Mouse (Mus musculus): ENCODE measurements at regions not wholly inside any gene's neighbourhood (a gene's known extent, or its start where the extent isn't known, plus 50 kb on each side); places are given as distances from the start of the nearest gene placed in this dataset.
"Not testable (repeated sequence)": the region's sequence is repeated elsewhere in the genome, so short reads cannot be mapped to it uniquely, and the experiment has no call there.

- Histone ChIP-seq H3K4me1 (no peaks in the 10 kb centered on the region), H3K36me3 (no peaks in the 10 kb centered on the region), H3K9ac (no peak overlapping the region), H3K4me2 (no peak overlapping the region), H3K27me3 (no peaks in the 10 kb centered on the region), H3K27ac (no peak overlapping the region), H3K4me3 (replicated peaks) (no peak overlapping the region), H3K9me3 (replicated peaks) (no peaks in the 10 kb centered on the region)
- WGBS = 19% methylated on average over 2 of the region's 2 CpGs
- no peak for ATAC-seq (replicated peaks; ENCODE audit: low FRiP score)
These were observed 213.2 kb upstream of the Stxbp6 start for GRCm38 (mm10) chr12:45287759-45288158.

GRCm38 (mm10) chr12:45256309-45256708 is 181.8 kb upstream of the Stxbp6 start:
- Histone ChIP-seq H3K27ac (no peak overlapping the region), H3K9ac (no peak overlapping the region), H3K9me3 (replicated peaks) (no peaks in the 10 kb centered on the region), H3K36me3 (no peaks in the 10 kb centered on the region), H3K4me2 (no peak overlapping the region), H3K27me3 (no peaks in the 10 kb centered on the region), H3K4me1 (no peaks in the 10 kb centered on the region), H3K4me3 (replicated peaks) (no peak overlapping the region)
- 93% methylated on average over 5 of the region's 5 CpGs for WGBS
- ATAC-seq (replicated peaks; ENCODE audit: low FRiP score) = no peak

GRCm38 (mm10) chr12:45211131-45211530 is 136.6 kb upstream of the Stxbp6 start:
- H3K4me2 ChIP-seq = no peak overlapping the region

GRCm38 (mm10) chr12:45195304-45195920 is 120.9 kb upstream of the Stxbp6 start:
- no peak overlapping the region for H3K4me3 ChIP-seq (replicated peaks)
- no peak overlapping the region for H3K27ac ChIP-seq
- ATAC-seq (replicated peaks; ENCODE audit: low FRiP score) = peak; percentile 33; the same call in 1 of the 2 replicates
- H3K27me3 ChIP-seq = no peaks in the 10 kb centered on the region
- H3K9me3 ChIP-seq (replicated peaks) = no peaks in the 10 kb centered on the region
- H3K9ac ChIP-seq = no peak overlapping the region
- no peaks in the 10 kb centered on the region for H3K36me3 ChIP-seq
- 66% methylated on average over 18 of the region's 19 CpGs for WGBS
- no peak overlapping the region for H3K4me2 ChIP-seq
- no peaks in the 10 kb centered on the region for H3K4me1 ChIP-seq

More at GRCm38 (mm10) chr12:45211131-45211530, 136.6 kb upstream of the Stxbp6 start:
- no peaks in the 10 kb centered on the region for H3K9me3 ChIP-seq (replicated peaks)
- H3K4me1 ChIP-seq = no peaks in the 10 kb centered on the region
- H3K27me3 ChIP-seq = no peaks in the 10 kb centered on the region
- no peak overlapping the region for H3K4me3 ChIP-seq (replicated peaks)
- no peak overlapping the region for H3K9ac ChIP-seq
- ATAC-seq (replicated peaks; ENCODE audit: low FRiP score) = no peak
- no peaks in the 10 kb centered on the region for H3K36me3 ChIP-seq
- H3K27ac ChIP-seq = no peak overlapping the region
- 91% methylated on average over 1 of the region's 1 CpGs for WGBS

GRCm38 (mm10) chr12:45187149-45187548 is 112.6 kb upstream of the Stxbp6 start:
- ATAC-seq (replicated peaks; ENCODE audit: low FRiP score) = no peak
- H3K4me1 ChIP-seq = no peaks in the 10 kb centered on the region
- no peaks in the 10 kb centered on the region for H3K36me3 ChIP-seq
- no peaks in the 10 kb centered on the region for H3K27me3 ChIP-seq
- no peak overlapping the region for H3K9ac ChIP-seq
- H3K9me3 ChIP-seq (replicated peaks) = no peaks in the 10 kb centered on the region
- no peak overlapping the region for H3K27ac ChIP-seq
- H3K4me2 ChIP-seq = no peak overlapping the region
- WGBS = 17% methylated on average over 6 of the region's 6 CpGs
- H3K4me3 ChIP-seq (replicated peaks) = no peak overlapping the region

- H3K4me1 ChIP-seq = no peaks in the 10 kb centered on the region
- H3K4me2 ChIP-seq = no peak overlapping the region
- H3K27ac ChIP-seq = no peak overlapping the region
- H3K4me3 ChIP-seq (replicated peaks) = no peak overlapping the region
- H3K36me3 ChIP-seq = no peaks in the 10 kb centered on the region
- WGBS = 85% methylated on average over 3 of the region's 3 CpGs
- H3K9me3 ChIP-seq (replicated peaks) = no peaks in the 10 kb centered on the region
- no peak overlapping the region for H3K9ac ChIP-seq
- no peak for ATAC-seq (replicated peaks; ENCODE audit: low FRiP score)
- H3K27me3 ChIP-seq = no peaks in the 10 kb centered on the region
These were observed 110.0 kb upstream of the Stxbp6 start for GRCm38 (mm10) chr12:45184510-45184909.

- Histone ChIP-seq H3K4me1 (no peaks in the 10 kb centered on the region), H3K27me3 (no peaks in the 10 kb centered on the region), H3K27ac (no peak overlapping the region), H3K36me3 (no peaks in the 10 kb centered on the region), H3K9me3 (replicated peaks) (no peaks in the 10 kb centered on the region), H3K4me2 (no peak overlapping the region), H3K4me3 (replicated peaks) (no peak overlapping the region), H3K9ac (no peak overlapping the region)
- WGBS = 87% methylated on average over 3 of the region's 3 CpGs
- ATAC-seq (replicated peaks; ENCODE audit: low FRiP score) = no peak
These were observed 102.9 kb upstream of the Stxbp6 start for GRCm38 (mm10) chr12:45177454-45177853.

GRCm38 (mm10) chr12:45175259-45175658 is 100.8 kb upstream of the Stxbp6 start:
- not testable (repeated sequence) for ATAC-seq (replicated peaks; ENCODE audit: low FRiP score); H3K9ac ChIP-seq; H3K4me2 ChIP-seq; H3K36me3 ChIP-seq; H3K9me3 ChIP-seq (replicated peaks); H3K27me3 ChIP-seq; H3K4me1 ChIP-seq; H3K4me3 ChIP-seq (replicated peaks); H3K27ac ChIP-seq
- 94% methylated on average over 2 of the region's 2 CpGs for WGBS

GRCm38 (mm10) chr12:45171927-45172642 is 97.6 kb upstream of the Stxbp6 start:
- H3K9me3 ChIP-seq (replicated peaks) = no peaks in the 10 kb centered on the region
- no peaks in the 10 kb centered on the region for H3K36me3 ChIP-seq
- no peak overlapping the region for H3K27ac ChIP-seq
- WGBS = 42% methylated on average over 8 of the region's 8 CpGs
- H3K4me1 ChIP-seq = no peaks in the 10 kb centered on the region
- H3K27me3 ChIP-seq = no peaks in the 10 kb centered on the region
- peak; percentile 69 for ATAC-seq (replicated peaks; ENCODE audit: low FRiP score)
- H3K4me2 ChIP-seq = no peak overlapping the region
- no peak overlapping the region for H3K4me3 ChIP-seq (replicated peaks)
- no peak overlapping the region for H3K9ac ChIP-seq

- WGBS = 75% methylated on average over 4 of the region's 4 CpGs
- 0 out of 2 replicates have a peak, but pooled peaks have one; percentile 66 for ATAC-seq (replicated peaks; ENCODE audit: low FRiP score)
- no peaks in the 10 kb centered on the region for H3K4me1 ChIP-seq
- H3K27me3 ChIP-seq = no peaks in the 10 kb centered on the region
- no peak overlapping the region for H3K4me2 ChIP-seq
- no peak overlapping the region for H3K9ac ChIP-seq
- H3K9me3 ChIP-seq (replicated peaks) = no peaks in the 10 kb centered on the region
- no peaks in the 10 kb centered on the region for H3K36me3 ChIP-seq
- no peak overlapping the region for H3K4me3 ChIP-seq (replicated peaks)
- no peak overlapping the region for H3K27ac ChIP-seq
These were observed 87.5 kb upstream of the Stxbp6 start for GRCm38 (mm10) chr12:45162011-45162410.

- H3K9me3 ChIP-seq (replicated peaks); H3K4me2 ChIP-seq; H3K27ac ChIP-seq; H3K9ac ChIP-seq; H3K4me1 ChIP-seq; H3K4me3 ChIP-seq (replicated peaks); ATAC-seq (replicated peaks; ENCODE audit: low FRiP score); H3K36me3 ChIP-seq; H3K27me3 ChIP-seq: not testable (repeated sequence)
- WGBS = 90% methylated on average over 5 of the region's 5 CpGs
These were observed 87.1 kb upstream of the Stxbp6 start for GRCm38 (mm10) chr12:45161581-45161980.

- Histone ChIP-seq H3K9me3 (replicated peaks) (no peaks in the 10 kb centered on the region), H3K36me3 (no peaks in the 10 kb centered on the region), H3K27ac (no peak overlapping the region), H3K27me3 (no peaks in the 10 kb centered on the region), H3K4me3 (replicated peaks) (no peak overlapping the region), H3K4me1 (no peaks in the 10 kb centered on the region), H3K4me2 (no peak overlapping the region), H3K9ac (no peak overlapping the region)
- no peak for ATAC-seq (replicated peaks; ENCODE audit: low FRiP score)
- 83% methylated on average over 3 of the region's 3 CpGs for WGBS
These were observed 84.5 kb upstream of the Stxbp6 start for GRCm38 (mm10) chr12:45158986-45159385.
